Mouse (Mus musculus) mouse trophoblast stem cell (cell line): ENCODE results near the gene Rps9.
"Not testable (repeated sequence)": the region's sequence is repeated elsewhere in the genome, so short reads cannot be mapped to it uniquely, and the experiment has no call there.

Experiments used
- in situ Hi-C, 2 experiments: fragments of 300-500 bp; cut with MseI, MboI; formaldehyde crosslinking; loops; 2 replicates in 1 of 2; 3 replicates in 1 of 2; pipeline ENCODE4 v1.15.1; 2025

Gene Rps9

GRCm38 (mm10) chr7:3694076-3694948, 9.5 kb upstream of the Rps9 start:
- in situ Hi-C loops = loop anchor here in 1 of 2 experiments (25.0 kb wide), 1 partner anchor 218 kb away; the partner anchor contains the start of gene Lilra6

- in situ Hi-C loops = loop anchor here in 1 of 2 experiments (25.0 kb wide), 1 partner anchor 217 kb away; the partner anchor contains the start of gene Lilra6
Observed at GRCm38 (mm10) chr7:3694949-3695305, 8.9 kb upstream of the Rps9 start.

DNA sequence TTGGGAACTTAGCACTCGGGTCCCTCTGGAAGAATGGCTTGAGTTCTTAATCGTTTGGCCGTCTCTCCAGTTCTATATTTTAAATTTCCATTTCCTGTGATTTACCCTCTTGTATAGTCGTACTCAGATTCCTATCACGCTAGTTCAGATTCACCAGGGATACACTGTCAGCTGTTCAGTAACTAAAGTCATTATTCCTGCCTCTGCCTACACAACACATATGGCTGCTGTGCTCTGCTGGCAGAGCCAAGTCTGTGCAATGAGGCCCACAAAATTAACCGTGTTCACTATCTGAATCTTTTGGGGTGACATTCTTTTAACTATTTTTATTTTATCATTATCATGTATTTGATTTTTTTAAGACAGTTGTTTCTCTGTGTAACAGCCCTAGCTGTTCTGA, 5.3 kb upstream of the Rps9 start:
- in situ Hi-C loops = loop anchor here in 1 of 2 experiments (25.0 kb wide), 1 partner anchor 214 kb away; the partner anchor contains the start of gene Lilra6

DNA sequence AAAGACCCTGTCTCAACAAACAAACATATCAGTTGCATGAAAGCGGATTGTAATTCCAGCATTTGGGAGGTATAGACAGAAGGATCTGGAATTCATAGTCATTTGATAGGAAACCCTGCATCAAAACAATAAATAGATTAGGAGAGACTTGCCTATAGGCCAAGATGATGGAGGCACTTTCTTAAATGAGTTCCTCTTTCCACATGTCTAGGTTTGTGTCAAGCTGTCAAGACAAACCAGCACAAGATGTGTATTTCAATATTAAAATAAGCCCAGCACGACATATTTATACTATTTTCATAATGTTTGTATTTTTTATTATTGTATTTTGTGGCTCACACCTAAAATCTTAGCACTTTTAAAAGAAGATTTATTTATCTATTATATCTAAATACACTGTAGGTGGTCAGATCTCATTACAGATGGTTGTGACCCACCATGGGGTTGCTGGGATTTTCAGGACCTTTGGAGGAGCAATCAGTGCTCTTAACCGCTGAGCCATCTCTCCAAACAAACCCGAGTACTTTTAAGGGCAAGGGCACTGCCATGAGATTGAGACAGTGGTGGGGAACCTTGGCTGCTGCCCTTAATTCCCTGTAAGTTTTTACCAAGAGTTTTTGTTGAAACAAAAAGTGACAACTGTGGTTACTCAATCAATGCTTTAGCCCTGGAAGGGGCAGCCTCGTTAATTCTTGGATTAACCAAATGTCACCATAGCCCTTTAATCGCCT, 480 bp upstream of the Rps9 start:
- in situ Hi-C loops = loop anchor here (10.0 to 25.0 kb wide), 5 partner anchors 59 to 784 kb away; partner anchors contain the start of genes Cnot3 (in 1 of the 2), Eps8l1 (in 1 of the 2) and Leng8 (in 1 of the 2)

- in situ Hi-C loops = loop anchor here (10.0 to 25.0 kb wide), 5 partner anchors 60 to 783 kb away; partner anchors contain the start of genes Cnot3 (in 1 of the 2), Eps8l1 (in 1 of the 2) and Leng8 (in 1 of the 2)
Observed at GRCm38 (mm10) chr7:3704475-3704874, 682 bp downstream of the Rps9 start.

- in situ Hi-C loops = loop anchor here (10.0 to 25.0 kb wide), 5 partner anchors 61 to 782 kb away; partner anchors contain the start of genes Cnot3 (in 1 of the 2), Eps8l1 (in 1 of the 2) and Leng8 (in 1 of the 2)
Observed at GRCm38 (mm10) chr7:3705461-3705860, 1.7 kb downstream of the Rps9 start.

DNA sequence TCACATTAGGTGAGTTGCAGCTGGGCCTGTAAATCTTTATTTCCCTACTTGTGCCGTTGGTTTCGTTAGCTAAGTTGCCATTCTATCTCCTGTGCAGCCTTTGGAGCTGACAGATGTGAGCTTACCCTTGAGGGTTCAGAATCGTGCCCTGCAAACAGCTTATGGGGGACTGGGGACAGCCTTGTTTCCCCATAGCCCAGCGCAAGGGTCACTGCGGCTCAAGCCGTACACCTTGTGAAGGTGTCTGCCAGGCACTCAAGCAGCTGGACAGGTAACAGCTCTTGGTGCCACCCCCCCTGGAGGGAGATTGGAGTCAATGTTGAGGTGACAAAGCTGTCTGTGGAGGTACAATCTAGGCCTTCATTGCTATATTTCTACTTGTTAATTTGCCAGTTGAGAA, 2.1 kb downstream of the Rps9 start:
- in situ Hi-C loops = loop anchor here (10.0 to 25.0 kb wide), 5 partner anchors 61 to 781 kb away; partner anchors contain the start of genes Cnot3 (in 1 of the 2), Eps8l1 (in 1 of the 2) and Leng8 (in 1 of the 2)

DNA sequence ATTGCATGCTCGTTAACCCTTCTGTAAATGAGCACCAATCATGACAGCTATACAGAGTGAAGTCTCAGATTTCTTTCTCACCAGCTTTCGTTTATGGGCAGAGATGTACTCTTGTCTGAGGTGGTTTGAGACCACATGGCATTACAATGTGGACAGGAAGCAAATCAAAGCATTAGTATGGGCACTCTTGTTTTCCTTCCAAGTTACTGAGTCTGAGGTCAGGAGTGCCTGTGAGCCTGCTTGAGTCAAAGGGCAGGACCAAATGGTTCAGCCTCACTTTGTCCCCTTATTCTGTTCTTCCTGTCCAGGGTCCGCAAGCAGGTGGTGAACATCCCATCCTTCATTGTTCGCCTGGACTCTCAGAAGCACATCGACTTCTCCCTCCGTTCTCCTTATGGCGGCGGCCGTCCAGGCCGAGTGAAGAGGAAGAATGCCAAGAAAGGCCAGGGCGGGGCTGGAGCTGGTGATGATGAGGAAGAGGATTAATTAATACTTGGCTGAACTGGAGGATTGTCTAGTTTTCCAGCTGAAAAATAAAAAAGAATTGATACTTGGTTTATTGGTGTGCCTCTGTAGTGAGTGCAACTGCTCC, 2.6 kb downstream of the Rps9 start:
- in situ Hi-C loops = loop anchor here (10.0 to 25.0 kb wide), 5 partner anchors 62 to 781 kb away; partner anchors contain the start of genes Cnot3 (in 1 of the 2), Eps8l1 (in 1 of the 2) and Leng8 (in 1 of the 2)

DNA sequence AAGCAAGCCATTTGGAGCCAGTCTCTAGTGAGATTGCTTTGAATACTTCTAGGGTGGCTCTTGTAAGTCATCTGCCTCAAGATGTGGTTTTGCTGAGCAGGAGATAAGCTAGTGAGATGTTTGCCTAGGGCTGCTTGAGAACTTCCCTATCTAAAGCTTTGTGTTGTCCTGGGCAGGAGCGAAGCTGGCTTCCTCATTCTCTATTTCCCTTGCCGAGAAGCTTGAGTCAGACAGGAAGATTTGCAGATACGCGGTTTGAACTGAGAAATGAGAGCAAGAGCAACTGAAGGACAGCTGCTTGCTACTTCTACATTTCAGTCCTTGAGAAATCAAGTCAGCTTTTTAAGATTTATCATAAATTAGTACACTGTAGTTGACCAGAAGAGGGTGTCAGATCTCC, 3.2 kb downstream of the Rps9 start:
- in situ Hi-C loops = loop anchor here (10.0 to 25.0 kb wide), 5 partner anchors 62 to 780 kb away; partner anchors contain the start of genes Cnot3 (in 1 of the 2), Eps8l1 (in 1 of the 2) and Leng8 (in 1 of the 2)

GRCm38 (mm10) chr7:3707568-3708413, 4.0 kb downstream of the Rps9 start:
- in situ Hi-C loops = loop anchor here (10.0 to 25.0 kb wide), 5 partner anchors 63 to 780 kb away; partner anchors contain the start of genes Cnot3 (in 1 of the 2), Eps8l1 (in 1 of the 2) and Leng8 (in 1 of the 2)

DNA sequence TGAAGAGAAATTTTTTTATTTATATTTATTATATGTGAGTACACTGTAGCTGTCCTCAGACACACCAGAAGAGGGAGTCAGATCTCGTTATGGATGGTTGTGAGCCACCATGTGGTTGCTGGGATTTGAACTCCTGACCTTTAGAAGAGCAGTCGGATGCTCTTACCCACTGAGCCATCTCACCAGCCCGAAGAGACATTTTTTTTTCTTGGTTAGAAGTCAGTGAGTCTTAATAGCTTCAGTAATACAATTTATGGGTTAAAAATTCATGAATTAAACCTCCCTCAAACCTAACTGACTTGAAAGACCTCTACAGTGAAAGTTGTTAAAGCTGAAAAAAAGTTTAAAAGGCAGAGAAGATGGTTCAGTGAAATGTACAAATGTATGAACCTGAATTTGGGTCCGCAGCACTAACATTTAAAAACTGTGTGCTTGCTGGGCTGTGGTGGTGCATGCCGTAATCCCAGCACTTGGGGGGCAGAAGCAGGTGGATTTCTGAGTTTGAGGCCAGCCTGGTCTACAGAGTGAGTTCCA, 4.7 kb downstream of the Rps9 start:
- in situ Hi-C loops = loop anchor here (10.0 to 25.0 kb wide), 5 partner anchors 64 to 779 kb away; partner anchors contain the start of genes Cnot3 (in 1 of the 2), Eps8l1 (in 1 of the 2) and Leng8 (in 1 of the 2)

GRCm38 (mm10) chr7:3709000-3709399, 5.2 kb downstream of the Rps9 start:
- in situ Hi-C loops = loop anchor here (10.0 to 25.0 kb wide), 5 partner anchors 64 to 778 kb away; partner anchors contain the start of genes Cnot3 (in 1 of the 2), Eps8l1 (in 1 of the 2) and Leng8 (in 1 of the 2)

- in situ Hi-C loops = loop anchor here (10.0 to 25.0 kb wide), 5 partner anchors 100 to 775 kb away; partner anchors contain the start of genes Eps8l1 (in 1 of the 2) and Leng8 (in 1 of the 2)
Observed at GRCm38 (mm10) chr7:3712264-3712942, 8.6 kb downstream of the Rps9 start.

DNA sequence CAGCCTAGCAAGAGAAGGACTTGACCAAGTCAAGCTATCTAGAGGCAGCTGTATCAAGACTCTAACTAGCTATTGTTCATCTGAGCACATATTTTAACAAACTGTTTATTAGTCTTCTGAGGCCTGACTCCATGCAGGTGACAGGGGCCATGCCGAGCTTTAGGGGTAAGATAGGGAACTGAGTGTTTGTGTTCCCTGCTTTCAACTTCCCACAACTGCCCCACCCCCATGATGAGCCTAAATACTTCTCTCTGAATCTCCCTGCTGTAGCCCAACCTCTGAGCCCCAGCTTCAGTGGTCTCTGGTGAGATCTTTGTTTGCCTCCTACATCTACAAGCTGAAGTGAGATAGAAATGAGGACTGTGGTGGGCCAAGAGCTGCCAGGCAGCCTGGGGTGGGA, 11.5 kb downstream of the Rps9 start:
- in situ Hi-C loops = loop anchor here (10.0 to 25.0 kb wide), 5 partner anchors 97 to 772 kb away; partner anchors contain the start of genes Eps8l1 (in 1 of the 2) and Leng8 (in 1 of the 2)

DNA sequence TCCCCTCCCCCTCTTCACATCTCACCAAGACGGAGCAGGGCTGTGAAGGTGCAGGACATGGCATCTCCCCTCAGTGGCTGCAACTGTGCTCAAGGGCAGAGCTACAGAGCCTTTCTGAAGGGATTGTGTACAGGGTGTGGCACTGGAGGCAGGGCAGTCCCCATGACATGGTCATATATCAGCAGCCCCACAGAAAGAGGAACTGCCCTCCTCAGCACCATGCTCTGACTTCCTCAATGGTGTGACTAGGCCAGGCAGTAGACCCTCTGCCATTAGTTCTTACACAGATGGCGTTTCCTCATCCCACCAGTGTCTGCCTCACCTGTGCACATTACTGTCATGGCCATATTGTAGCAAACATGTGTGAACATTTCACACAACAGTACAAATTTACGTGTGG, 16.5 kb downstream of the Rps9 start, which contains the start of gene Pirb:
Pirb (minus strand) TSS at position 124 of the 400 bp plus-strand sequence.
- in situ Hi-C loops = loop anchor here (25.0 kb wide), 4 partner anchors 92 to 767 kb away; partner anchors contain the start of genes Eps8l1 (in 1 of the 2) and Leng8 (in 1 of the 2)

DNA sequence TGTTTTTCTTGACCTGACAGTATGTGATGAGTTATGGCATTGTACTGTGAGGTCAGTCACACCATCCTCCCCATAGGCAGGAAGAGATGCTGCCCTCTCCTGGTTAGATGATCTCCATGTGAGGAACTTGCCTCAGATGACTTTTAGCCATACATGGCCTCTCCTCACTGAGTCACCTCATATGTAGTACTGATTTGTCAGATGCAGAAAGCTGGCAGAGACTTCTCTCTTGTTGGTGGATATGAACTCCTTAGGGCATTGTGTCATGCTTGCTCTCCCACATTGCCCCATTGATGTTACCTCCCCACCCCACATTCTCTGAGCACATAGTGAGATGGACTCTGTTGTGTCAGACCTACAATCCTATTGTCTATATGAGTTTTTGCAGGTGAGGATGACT, 21.7 kb downstream of the Rps9 start:
- in situ Hi-C loops = not testable (repeated sequence)

DNA sequence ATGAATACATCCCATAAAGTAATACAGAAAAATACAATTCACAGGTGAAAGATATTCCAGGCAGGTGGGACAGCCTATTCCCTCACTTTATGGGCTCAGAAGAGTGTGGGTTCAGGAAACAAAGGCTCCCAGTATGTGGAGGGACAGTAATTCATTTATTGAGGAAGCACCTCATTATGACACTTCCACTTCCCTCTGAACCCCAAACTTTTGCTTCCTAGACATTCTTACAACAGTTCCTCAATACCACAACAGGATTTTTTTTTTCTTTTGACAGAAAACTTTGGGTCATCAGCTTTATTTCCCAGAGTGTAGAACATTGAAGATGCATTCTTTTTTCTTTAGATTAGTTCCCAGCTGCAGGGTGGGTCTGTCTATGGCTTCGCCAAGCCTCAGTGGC, 28.9 kb downstream of the Rps9 start:
- in situ Hi-C loops = not testable (repeated sequence)
